Mouse (Mus musculus) limb, embryonic 15.5 days (tissue): Measurements from ENCODE around the gene Nisch. TPM values are rescaled to one million over a fixed set of nuclear protein-coding genes. Genes with fewer than 3 reads are reported as not detected.

Experiments used
- ATAC-seq: fragments of 200-750 bp; cut with Nextera tagmentation; 2 replicates; pipeline ENCODE4 v1.8.0; 2017; ENCODE audit warnings: low read depth, moderate TSS enrichment; ENCODE audit not compliant: insufficient number of reproducible peaks, low FRiP score, low TSS enrichment
- H3K27ac ChIP-seq: fragments of 300-500 bp; sonication (generic); 2 replicates; pipeline ENCODE4 v1.5.1; 2015; ENCODE audit warnings: moderate library complexity, mild to moderate bottlenecking, inconsistent platforms
- H3K27me3 ChIP-seq: fragments of 300-500 bp; sonication (generic); 2 replicates; pipeline ENCODE4 v1.6.1; 2015; ENCODE audit warnings: inconsistent platforms
- H3K36me3 ChIP-seq: fragments of 300-500 bp; sonication (generic); 2 replicates; pipeline ENCODE4 v1.6.1; 2015; ENCODE audit warnings: inconsistent platforms
- H3K4me1 ChIP-seq: fragments of 300-500 bp; sonication (generic); 2 replicates; pipeline ENCODE4 v1.6.1; 2015; ENCODE audit warnings: inconsistent platforms
- H3K4me2 ChIP-seq: fragments of 300-500 bp; sonication (generic); 2 replicates; pipeline ENCODE4 v1.6.1; 2015; ENCODE audit warnings: mild to moderate bottlenecking, inconsistent platforms
- H3K4me3 ChIP-seq: fragments of 300-500 bp; sonication (generic); 2 replicates; pipeline ENCODE4 v1.5.1; 2015; ENCODE audit warnings: mild to moderate bottlenecking, inconsistent platforms
- H3K9ac ChIP-seq: fragments of 300-500 bp; sonication (generic); 2 replicates; pipeline ENCODE4 v1.6.1; 2015; ENCODE audit warnings: inconsistent platforms
- H3K9me3 ChIP-seq: fragments of 300-500 bp; sonication (generic); 2 replicates; pipeline ENCODE4 v1.6.1; 2016; ENCODE audit warnings: inconsistent platforms
- WGBS: fragments of 180-500 bp; shearing (Covaris S2); methylation state at CpG from one replicate; pipeline ENCODE4 v1.1.7; 2015; 5-methylcytosine and 5-hydroxymethylcytosine counted together
- polyA plus RNA-seq: library from polyadenylated mRNA; unstranded; fragments of >200 nt; fragmentation: Nextera tagmentation; extraction: Ambion mirVana; gene quantifications from 2 replicates; pipeline ENCODE4 v1.2.1, GENCODE M21; 2015

The Nisch gene
- 336 and 363 TPM in 2 replicates for polyA plus RNA-seq

DNA sequence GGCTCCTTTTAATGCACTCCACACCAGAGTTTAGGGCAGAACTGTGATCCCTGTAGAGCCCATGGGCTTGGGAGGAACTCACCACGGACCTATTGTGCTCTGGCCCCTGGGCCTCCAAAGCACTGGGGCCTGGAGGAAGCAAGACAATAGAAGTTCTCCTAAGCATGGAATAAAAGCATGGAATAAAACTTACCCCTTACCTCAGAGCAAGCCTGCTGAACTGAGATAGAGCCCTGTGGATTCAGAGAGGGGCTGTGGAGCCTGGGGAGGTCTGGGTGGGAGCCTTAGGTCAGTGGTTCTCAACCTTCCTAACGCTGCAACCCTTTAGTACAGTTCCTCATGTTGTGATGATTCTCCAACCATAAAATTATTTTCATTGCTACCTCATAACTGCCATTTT, at the start of gene Nisch:
Gene Nisch (minus strand): TSS at position 101 of the 400 bp plus-strand sequence.
- no peak for ATAC-seq
- Histone ChIP-seq H3K36me3 (no peaks in the 10 kb centered on the region), H3K4me1 (peaks cover 29% of the 10 kb centered on the region), H3K9me3 (no peaks in the 10 kb centered on the region), H3K4me3 (peak within 1 kb of the TSS; percentile 3; the same call in 1 of the 2 replicates), H3K27me3 (no peaks in the 10 kb centered on the region), H3K4me2 (0 out of 2 replicates have a peak within 1 kb of the TSS, but pooled peaks have one; percentile 19), H3K9ac (0 out of 2 replicates have a peak within 1 kb of the TSS, but pooled peaks have one; percentile 0), H3K27ac (no peak within 1 kb of the TSS)
- WGBS: 84% methylated on average over 2 of the region's 2 CpGs

- Histone ChIP-seq H3K4me3 (no peak overlapping the region), H3K9me3 (no peaks in the 10 kb centered on the region), H3K27ac (no peak overlapping the region), H3K4me2 (no peak overlapping the region), H3K27me3 (no peaks in the 10 kb centered on the region), H3K36me3 (peaks cover 72% of the 10 kb centered on the region), H3K9ac (no peak overlapping the region), H3K4me1 (no peaks in the 10 kb centered on the region)
- WGBS: 93% methylated on average over 9 of the region's 9 CpGs
- ATAC-seq: no peak
Observed at GRCm38 (mm10) chr14:31260932-31261331, 44.2 kb upstream of the Nisch start.

GRCm38 (mm10) chr14:31260374-31260773, 43.6 kb upstream of the Nisch start:
- Histone ChIP-seq H3K4me3 (no peak overlapping the region), H3K9ac (no peak overlapping the region), H3K9me3 (no peaks in the 10 kb centered on the region), H3K27me3 (no peaks in the 10 kb centered on the region), H3K4me1 (no peaks in the 10 kb centered on the region), H3K4me2 (no peak overlapping the region), H3K27ac (no peak overlapping the region), H3K36me3 (peaks cover 77% of the 10 kb centered on the region)
- ATAC-seq: no peak
- 94% methylated on average over 4 of the region's 4 CpGs for WGBS

DNA sequence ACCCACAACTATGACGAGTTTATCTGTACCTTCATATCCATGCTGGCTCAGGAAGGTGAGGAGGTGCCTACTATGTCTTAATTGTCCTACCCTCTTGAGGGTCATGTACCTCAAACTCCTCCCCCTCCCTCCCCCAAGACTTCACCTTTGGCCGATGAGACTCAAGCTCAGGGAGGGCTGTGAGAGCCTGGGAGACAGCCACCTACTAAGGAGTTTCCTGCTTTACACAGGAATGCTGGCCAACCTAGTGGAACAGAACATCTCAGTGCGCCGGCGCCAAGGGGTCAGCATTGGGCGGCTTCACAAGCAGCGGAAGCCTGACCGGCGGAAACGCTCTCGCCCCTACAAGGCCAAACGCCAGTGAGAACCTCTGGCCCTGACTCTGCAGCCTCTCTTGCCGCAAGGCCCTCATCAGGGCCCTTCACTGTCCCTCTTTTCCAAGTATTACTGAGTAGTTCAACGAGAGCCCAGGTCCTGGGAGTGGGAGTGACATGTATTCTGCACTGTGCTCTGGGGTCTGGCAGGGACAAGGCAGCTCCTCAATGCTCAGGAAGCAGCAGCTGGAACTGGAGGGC, 41.8 kb upstream of the Nisch start:
- H3K4me2 ChIP-seq: no peak overlapping the region
- H3K9me3 ChIP-seq: no peaks in the 10 kb centered on the region
- H3K4me3 ChIP-seq: no peak overlapping the region
- H3K27ac ChIP-seq: no peak overlapping the region
- 0 out of 2 replicates have a peak, but pooled peaks have one; percentile 11 for ATAC-seq
- no peak overlapping the region for H3K9ac ChIP-seq
- no peaks in the 10 kb centered on the region for H3K4me1 ChIP-seq
- 93% methylated on average over 14 of the region's 14 CpGs for WGBS
- peaks cover 95% of the 10 kb centered on the region for H3K36me3 ChIP-seq
- H3K27me3 ChIP-seq: no peaks in the 10 kb centered on the region

- H3K9ac ChIP-seq: peak overlapping the region; percentile 99
- H3K36me3 ChIP-seq: peaks cover 44% of the 10 kb centered on the region
- peaks cover 13% of the 10 kb centered on the region for H3K4me1 ChIP-seq
- peak overlapping the region; percentile 82 for H3K4me2 ChIP-seq
- peak overlapping the region; percentile 100 for H3K4me3 ChIP-seq
- H3K27ac ChIP-seq: no peak overlapping the region
- WGBS: 80% methylated on average over 5 of the region's 5 CpGs
- H3K27me3 ChIP-seq: no peaks in the 10 kb centered on the region
- no peak for ATAC-seq
- H3K9me3 ChIP-seq: no peaks in the 10 kb centered on the region
Observed at GRCm38 (mm10) chr14:31252091-31252490, 35.3 kb upstream of the Nisch start.

DNA sequence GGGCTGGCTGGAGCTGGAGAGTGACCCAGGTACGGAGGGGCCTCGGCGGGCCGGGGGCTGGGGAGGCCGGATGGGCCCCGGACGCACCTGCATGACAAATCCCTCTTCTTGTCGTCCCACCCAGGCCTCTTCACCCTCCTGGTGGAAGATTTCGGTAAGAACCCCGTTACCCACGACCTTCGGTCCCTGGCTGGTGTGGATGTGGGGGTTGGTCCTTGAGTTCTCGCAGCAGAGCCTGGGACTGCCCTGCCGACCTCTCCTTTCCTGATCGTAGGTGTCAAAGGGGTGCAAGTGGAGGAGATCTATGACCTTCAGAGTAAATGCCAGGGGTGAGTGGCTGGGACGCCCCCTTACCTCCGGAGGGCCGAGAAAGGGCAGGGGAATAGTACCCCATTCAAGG, 34.9 kb upstream of the Nisch start:
- Histone ChIP-seq H3K4me3 (peak overlapping the region; percentile 100), H3K36me3 (peaks cover 39% of the 10 kb centered on the region), H3K27ac (peak overlapping the region; percentile 96), H3K9ac (peak overlapping the region; percentile 99), H3K9me3 (no peaks in the 10 kb centered on the region), H3K27me3 (no peaks in the 10 kb centered on the region), H3K4me1 (peaks cover 13% of the 10 kb centered on the region), H3K4me2 (peak overlapping the region; percentile 82)
- 4% methylated on average over 18 of the region's 18 CpGs for WGBS
- no peak; the same call in 1 of the 2 replicates for ATAC-seq

DNA sequence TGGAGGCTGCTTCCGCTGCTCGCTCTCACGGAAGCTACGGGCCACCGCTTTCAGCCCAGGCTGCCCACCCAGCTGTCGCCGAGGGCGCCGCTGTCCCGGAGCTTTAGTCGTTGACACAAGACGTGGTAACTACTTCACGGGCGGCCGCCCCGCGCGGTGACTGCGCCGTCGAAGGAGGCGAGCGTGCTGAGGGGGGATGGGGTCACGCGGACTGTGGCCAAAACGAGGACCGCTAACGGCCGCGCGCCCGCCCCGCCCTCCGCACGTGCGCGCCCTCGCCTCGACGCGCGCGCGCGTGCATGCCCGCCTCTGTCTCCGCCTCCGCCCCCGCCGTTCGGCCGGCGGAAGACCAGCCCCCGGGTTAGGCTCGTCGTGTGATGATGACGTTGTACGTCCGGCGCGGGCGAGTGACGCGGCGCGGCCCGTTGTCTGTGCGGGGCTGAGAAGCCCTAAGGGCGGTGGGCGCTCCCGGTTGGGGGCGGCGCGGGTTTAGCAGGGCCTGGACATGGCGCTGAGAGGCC, 34.4 kb upstream of the Nisch start, which contains the start of the genes Phf7 and Bap1:
Gene Phf7 (minus strand): TSS at position 234 of the 521 bp plus-strand sequence.
Gene Bap1 (plus strand): TSS at position 367 of the 521 bp plus-strand sequence.
- ATAC-seq: peak; percentile 86
- H3K9me3 ChIP-seq: no peaks in the 10 kb centered on the region
- peaks cover 34% of the 10 kb centered on the region for H3K36me3 ChIP-seq
- peak within 1 kb of the TSS; percentile 99 for H3K9ac ChIP-seq
- peak within 1 kb of the TSS; percentile 96 for H3K27ac ChIP-seq
- H3K4me1 ChIP-seq: peaks cover 13% of the 10 kb centered on the region
- H3K27me3 ChIP-seq: no peaks in the 10 kb centered on the region
- H3K4me2 ChIP-seq: peak within 1 kb of the TSS; percentile 82
- under 1% methylated on average over 74 of the region's 75 CpGs for WGBS
- H3K4me3 ChIP-seq: peak within 1 kb of the TSS; percentile 100

DNA sequence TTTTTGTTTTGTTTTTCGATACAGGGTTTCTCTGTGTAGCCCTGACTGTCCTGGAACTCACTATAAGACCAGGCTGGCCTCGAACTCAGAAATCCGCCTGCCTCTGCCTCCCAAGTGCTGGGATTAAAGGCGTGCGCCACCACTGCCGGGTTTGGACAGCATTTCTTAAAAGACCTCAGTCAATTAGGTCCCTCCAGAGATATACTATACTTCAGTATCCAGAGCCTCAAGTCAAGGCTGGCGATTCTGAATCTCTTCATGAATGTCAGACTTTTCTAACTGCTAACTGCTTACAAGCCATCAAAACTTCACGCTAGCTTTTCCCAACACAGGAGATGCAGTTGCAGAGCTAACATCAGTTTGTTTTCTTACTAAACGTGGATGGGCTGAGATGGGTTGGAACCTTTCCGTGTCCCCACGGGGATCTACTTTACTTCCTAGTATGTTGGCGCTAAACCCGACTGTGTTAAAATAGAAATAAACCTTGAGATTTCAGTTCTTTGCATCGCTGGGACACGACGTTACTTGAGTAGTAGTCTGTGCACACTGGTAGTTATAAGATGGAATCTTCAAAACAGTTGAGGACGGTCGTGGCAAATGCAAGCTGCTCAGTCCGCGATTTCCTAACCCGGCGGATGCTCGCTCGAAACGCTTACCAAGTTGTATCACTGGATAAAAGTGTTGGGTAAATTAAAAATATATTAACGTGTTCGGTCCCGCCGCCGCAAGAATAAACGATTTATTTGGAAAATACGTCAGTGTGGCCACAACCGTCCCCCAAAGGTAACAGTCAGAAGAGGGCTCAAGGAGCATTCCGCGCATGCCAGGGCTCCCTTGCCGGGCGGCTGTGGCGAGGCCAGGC, 33.7 kb upstream of the Nisch start:
- ATAC-seq: no peak; the same call in 1 of the 2 replicates

GRCm38 (mm10) chr14:31248396-31248795, 31.6 kb upstream of the Nisch start:
- Histone ChIP-seq H3K36me3 (peaks cover 7% of the 10 kb centered on the region), H3K4me3 (no peak overlapping the region), H3K9ac (no peak overlapping the region), H3K9me3 (no peaks in the 10 kb centered on the region), H3K27ac (no peak overlapping the region), H3K4me1 (peaks cover 13% of the 10 kb centered on the region), H3K4me2 (no peak overlapping the region), H3K27me3 (no peaks in the 10 kb centered on the region)
- no peak for ATAC-seq
- WGBS: 88% methylated on average over 6 of the region's 6 CpGs

More for the DNA sequence above, 33.7 kb upstream of the Nisch start:
- Histone ChIP-seq H3K4me3 (peak overlapping the region; percentile 100), H3K9me3 (no peaks in the 10 kb centered on the region), H3K27ac (peak overlapping the region; percentile 96), H3K36me3 (peaks cover 27% of the 10 kb centered on the region), H3K4me2 (peak overlapping the region; percentile 54), H3K9ac (peak overlapping the region; percentile 66), H3K27me3 (no peaks in the 10 kb centered on the region), H3K4me1 (peaks cover 13% of the 10 kb centered on the region)
- WGBS: 19% methylated on average over 38 of the region's 38 CpGs

GRCm38 (mm10) chr14:31245946-31246345, 29.2 kb upstream of the Nisch start:
- Histone ChIP-seq H3K27me3 (no peaks in the 10 kb centered on the region), H3K9ac (no peak overlapping the region), H3K4me2 (no peak overlapping the region), H3K36me3 (no peaks in the 10 kb centered on the region), H3K9me3 (no peaks in the 10 kb centered on the region), H3K27ac (no peak overlapping the region), H3K4me3 (no peak overlapping the region), H3K4me1 (0 out of 2 replicates have a peak, but pooled peaks cover 4% of the 10 kb centered on the region)
- WGBS: 79% methylated on average over 1 of the region's 1 CpGs
- ATAC-seq: no peak

DNA sequence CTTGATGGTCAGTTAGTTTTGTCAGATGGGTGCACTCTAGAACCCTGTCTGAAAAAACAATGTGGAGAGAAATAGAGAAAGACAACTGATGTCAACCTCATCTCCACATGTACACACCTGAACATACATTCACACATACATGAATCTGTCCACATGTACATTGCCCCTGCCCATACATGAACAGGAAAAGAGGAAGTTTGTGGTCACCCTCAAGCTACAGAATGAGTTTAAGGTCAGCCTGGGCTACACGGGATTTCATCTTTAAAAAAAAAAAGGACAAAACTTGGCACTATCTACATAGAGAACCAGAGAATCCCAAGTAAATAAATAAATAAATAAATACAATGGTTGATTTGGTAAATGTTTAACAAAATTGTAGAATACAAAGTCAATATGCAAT, 28.0 kb upstream of the Nisch start:
- no peak for ATAC-seq
- Histone ChIP-seq H3K9me3 (no peaks in the 10 kb centered on the region), H3K36me3 (no peaks in the 10 kb centered on the region), H3K27ac (no peak overlapping the region), H3K4me2 (no peak overlapping the region), H3K4me3 (no peak overlapping the region), H3K9ac (no peak overlapping the region), H3K27me3 (no peaks in the 10 kb centered on the region), H3K4me1 (no peaks in the 10 kb centered on the region)
- 73% methylated on average over 1 of the region's 1 CpGs for WGBS
